Mouse (Mus musculus) kidney, embryonic 14.5 days (tissue): ENCODE measurements around the gene Mrgprd. TPM values are rescaled to one million over a fixed set of nuclear protein-coding genes. Genes with fewer than 3 reads are reported as not detected.

ENCODE experiments used
- ATAC-seq: fragments of 200-750 bp; cut with Nextera tagmentation; 2 replicates; pipeline ENCODE4 v1.8.0; 2017; ENCODE audit warnings: moderate number of reproducible peaks, mild to moderate bottlenecking, moderate TSS enrichment, moderate library complexity; ENCODE audit not compliant: low FRiP score, low TSS enrichment
- H3K27ac ChIP-seq: fragments of 300-500 bp; sonication (generic); 2 replicates; pipeline ENCODE4 v1.5.1; 2014; ENCODE audit warnings: low read depth, mild to moderate bottlenecking, low read length, moderate library complexity, mixed read lengths
- H3K27me3 ChIP-seq: fragments of 300-500 bp; sonication (generic); 2 replicates; pipeline ENCODE4 v1.6.1; 2014; ENCODE audit warnings: mild to moderate bottlenecking, low read length; ENCODE audit not compliant: control insufficient read depth, insufficient read depth
- H3K36me3 ChIP-seq: fragments of 300-500 bp; sonication (generic); 2 replicates; pipeline ENCODE4 v1.6.1; 2014; ENCODE audit warnings: low read length, mixed read lengths; ENCODE audit not compliant: control insufficient read depth, insufficient read depth
- H3K4me1 ChIP-seq: fragments of 300-500 bp; sonication (generic); 2 replicates; pipeline ENCODE4 v1.6.1; 2014; ENCODE audit warnings: low read length, mixed read lengths; ENCODE audit not compliant: control insufficient read depth, insufficient read depth
- H3K4me2 ChIP-seq: fragments of 300-500 bp; sonication (generic); replicated peaks from 2 replicates; pipeline ENCODE4 v1.6.1; 2014; ENCODE audit warnings: low read depth, mild to moderate bottlenecking, low read length
- H3K4me3 ChIP-seq: fragments of 300-500 bp; sonication (generic); 2 replicates; pipeline ENCODE4 v1.5.1; 2014; ENCODE audit warnings: mild to moderate bottlenecking, low read length
- H3K9ac ChIP-seq: fragments of 300-500 bp; sonication (generic); 2 replicates; pipeline ENCODE4 v1.6.1; 2014; ENCODE audit warnings: low read depth, mild to moderate bottlenecking, low read length, moderate library complexity
- H3K9me3 ChIP-seq: fragments of 300-500 bp; sonication (generic); 2 replicates; pipeline ENCODE4 v1.6.1; 2016; ENCODE audit warnings: low read length; ENCODE audit not compliant: control insufficient read depth
- WGBS: fragments of 180-500 bp; shearing (Covaris S2); extraction: QIAGEN DNeasy Blood & Tissue Kit; methylation state at CpG from one replicate; pipeline ENCODE4 v1.1.7; 2014; 5-methylcytosine and 5-hydroxymethylcytosine counted together
- polyA plus RNA-seq: library from polyadenylated mRNA; unstranded; fragments of >200 nt; fragmentation: Nextera tagmentation; extraction: Ambion mirVana; gene quantifications from 2 replicates; pipeline ENCODE4 v1.2.1, GENCODE M21; 2014

The Mrgprd gene
- polyA plus RNA-seq, 1 experiment from 2014 or later, result not detected

DNA sequence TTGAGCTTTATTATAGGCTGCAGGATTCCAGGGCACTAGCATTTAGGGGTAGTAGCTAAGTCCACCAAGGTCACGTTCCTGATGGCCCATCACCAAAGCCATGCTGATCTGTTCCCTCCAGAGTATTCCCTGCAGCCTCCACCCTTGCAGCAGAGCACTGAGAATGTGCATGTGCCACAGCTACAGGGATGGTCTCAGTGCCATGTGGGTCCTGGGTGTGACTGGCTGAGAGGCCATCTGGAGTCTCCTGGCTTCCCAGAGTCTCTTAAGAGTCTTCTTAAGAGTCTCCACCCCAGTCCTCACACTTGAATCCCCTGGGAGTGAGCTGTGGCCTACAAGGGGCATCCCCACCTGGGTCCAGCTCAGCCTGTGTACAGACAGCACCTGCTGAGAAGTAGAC is 4.8 kb upstream of the Mrgprd start:
- no peak overlapping the region for H3K27ac ChIP-seq
- no peak overlapping the region for H3K4me3 ChIP-seq
- no peaks in the 10 kb centered on the region for H3K27me3 ChIP-seq
- H3K9me3 ChIP-seq, result no peaks in the 10 kb centered on the region
- H3K4me2 ChIP-seq, result no peak overlapping the region
- 82% methylated on average over 1 of the region's 1 CpGs for WGBS
- no peak overlapping the region for H3K9ac ChIP-seq
- H3K36me3 ChIP-seq, result no peaks in the 10 kb centered on the region
- ATAC-seq, result no peak
- no peaks in the 10 kb centered on the region for H3K4me1 ChIP-seq

DNA sequence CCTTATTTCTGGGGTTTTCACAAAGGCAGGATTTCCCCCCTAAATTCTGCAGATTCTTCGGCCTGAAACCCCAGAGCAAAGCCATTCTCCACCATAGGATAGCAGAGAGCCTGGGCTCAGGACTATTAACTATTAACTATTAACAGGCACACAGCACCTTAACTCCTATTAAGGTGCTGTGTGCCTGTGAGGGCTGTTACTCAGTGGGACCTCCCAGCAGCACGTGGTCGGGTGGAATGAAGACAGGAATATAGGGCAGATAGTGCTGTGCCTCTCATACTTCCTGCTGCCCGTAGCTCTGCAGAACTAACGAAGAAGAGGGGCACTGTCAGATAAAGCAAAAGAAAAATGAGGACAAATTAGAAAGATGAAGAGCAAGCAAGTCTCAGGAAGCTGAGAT is 4.1 kb upstream of the Mrgprd start:
- 70% methylated on average over 5 of the region's 5 CpGs for WGBS
- H3K27me3 ChIP-seq, result no peaks in the 10 kb centered on the region
- no peak overlapping the region for H3K4me3 ChIP-seq
- H3K9ac ChIP-seq, result no peak overlapping the region
- no peak for ATAC-seq
- H3K36me3 ChIP-seq, result no peaks in the 10 kb centered on the region
- no peaks in the 10 kb centered on the region for H3K4me1 ChIP-seq
- H3K9me3 ChIP-seq, result no peaks in the 10 kb centered on the region
- H3K27ac ChIP-seq, result no peak overlapping the region
- no peak overlapping the region for H3K4me2 ChIP-seq

GRCm38 (mm10) chr7:145312137-145312536 is 2.5 kb upstream of the Mrgprd start:
- H3K27me3 ChIP-seq, result no peaks in the 10 kb centered on the region
- H3K9ac ChIP-seq, result no peak overlapping the region
- ATAC-seq, result no peak
- 81% methylated on average over 3 of the region's 3 CpGs for WGBS
- H3K4me3 ChIP-seq, result no peak overlapping the region
- H3K36me3 ChIP-seq, result no peaks in the 10 kb centered on the region
- no peak overlapping the region for H3K4me2 ChIP-seq
- no peaks in the 10 kb centered on the region for H3K9me3 ChIP-seq
- H3K4me1 ChIP-seq, result no peaks in the 10 kb centered on the region
- no peak overlapping the region for H3K27ac ChIP-seq

- no peaks in the 10 kb centered on the region for H3K4me1 ChIP-seq
- H3K27me3 ChIP-seq, result no peaks in the 10 kb centered on the region
- H3K4me2 ChIP-seq, result no peak overlapping the region
- no peak overlapping the region for H3K27ac ChIP-seq
- no peak overlapping the region for H3K9ac ChIP-seq
- H3K4me3 ChIP-seq, result no peak overlapping the region
- 75% methylated on average over 4 of the region's 4 CpGs for WGBS
- ATAC-seq, result no peak
- H3K9me3 ChIP-seq, result no peaks in the 10 kb centered on the region
- no peaks in the 10 kb centered on the region for H3K36me3 ChIP-seq
Observed at GRCm38 (mm10) chr7:145317522-145317921, 2.9 kb downstream of the Mrgprd start.

GRCm38 (mm10) chr7:145319481-145319880 is 4.8 kb downstream of the Mrgprd start:
- Histone ChIP-seq H3K4me1 (no peaks in the 10 kb centered on the region), H3K36me3 (no peaks in the 10 kb centered on the region), H3K9me3 (no peaks in the 10 kb centered on the region), H3K4me2 (no peak overlapping the region), H3K9ac (no peak overlapping the region), H3K27me3 (no peaks in the 10 kb centered on the region), H3K27ac (no peak overlapping the region), H3K4me3 (no peak overlapping the region)
- no peak for ATAC-seq
- 41% methylated on average over 3 of the region's 3 CpGs for WGBS

DNA sequence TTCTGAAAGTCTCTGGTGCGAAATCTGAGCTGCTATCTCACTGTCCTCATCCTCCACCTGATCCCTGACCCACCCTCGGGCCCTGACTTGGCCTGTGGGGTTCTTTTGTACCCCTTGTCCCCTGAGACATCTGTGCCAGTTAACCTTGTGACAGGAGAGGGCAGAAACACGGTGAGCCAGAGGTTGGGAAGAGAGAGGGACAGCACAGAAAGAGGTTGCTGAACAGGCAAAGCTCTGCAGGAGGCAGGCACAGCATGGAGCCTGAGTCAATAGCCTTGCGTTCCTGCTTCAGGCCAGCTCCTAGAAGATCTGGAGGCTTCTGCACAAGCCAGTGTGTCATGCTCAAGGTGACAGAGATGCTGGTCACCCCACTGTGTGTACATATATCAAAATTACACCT is 9.0 kb downstream of the Mrgprd start:
- H3K4me3 ChIP-seq, result no peak overlapping the region
- no peak overlapping the region for H3K4me2 ChIP-seq
- WGBS, result 32% methylated on average over 4 of the region's 4 CpGs
- no peaks in the 10 kb centered on the region for H3K36me3 ChIP-seq
- no peaks in the 10 kb centered on the region for H3K4me1 ChIP-seq
- H3K9ac ChIP-seq, result no peak overlapping the region
- H3K9me3 ChIP-seq, result no peaks in the 10 kb centered on the region
- no peak overlapping the region for H3K27ac ChIP-seq
- H3K27me3 ChIP-seq, result no peaks in the 10 kb centered on the region
- ATAC-seq, result no peak

DNA sequence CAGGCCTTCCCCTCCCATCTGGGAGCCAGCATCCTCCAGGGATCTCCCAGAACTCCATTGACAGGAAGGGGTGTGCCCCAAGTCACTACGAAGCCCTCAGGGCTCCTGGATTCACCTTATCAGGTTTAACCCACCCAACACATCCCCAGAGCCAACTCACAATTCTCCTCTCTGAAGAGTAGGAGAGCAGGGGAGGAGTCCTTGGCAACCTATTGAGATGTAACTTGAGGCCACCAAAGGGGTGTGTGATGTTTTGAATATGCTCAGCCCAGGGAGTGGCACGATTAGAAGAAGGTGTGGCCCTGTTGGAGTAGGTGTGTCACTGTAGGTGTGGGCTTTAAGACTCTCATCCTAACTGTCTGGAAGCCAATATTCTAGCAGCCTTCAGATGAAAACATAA is 11.1 kb downstream of the Mrgprd start:
- Histone ChIP-seq H3K36me3 (no peaks in the 10 kb centered on the region), H3K9ac (no peak overlapping the region), H3K4me3 (no peak overlapping the region), H3K4me1 (peaks cover 6% of the 10 kb centered on the region; the same call in 1 of the 2 replicates), H3K27ac (no peak overlapping the region), H3K4me2 (no peak overlapping the region), H3K27me3 (no peaks in the 10 kb centered on the region), H3K9me3 (no peaks in the 10 kb centered on the region)
- WGBS, result 43% methylated on average over 2 of the region's 2 CpGs
- no peak for ATAC-seq

- H3K27me3 ChIP-seq, result no peaks in the 10 kb centered on the region
- H3K27ac ChIP-seq, result no peak overlapping the region
- no peaks in the 10 kb centered on the region for H3K36me3 ChIP-seq
- no peak for ATAC-seq
- H3K4me1 ChIP-seq, result peaks cover 10% of the 10 kb centered on the region
- no peaks in the 10 kb centered on the region for H3K9me3 ChIP-seq
- no peak overlapping the region for H3K4me2 ChIP-seq
- no peak overlapping the region for H3K4me3 ChIP-seq
- 52% methylated on average over 2 of the region's 2 CpGs for WGBS
- no peak overlapping the region for H3K9ac ChIP-seq
Observed at GRCm38 (mm10) chr7:145329982-145330381, 15.3 kb downstream of the Mrgprd start.

- Histone ChIP-seq H3K4me1 (peaks cover 10% of the 10 kb centered on the region), H3K9me3 (no peaks in the 10 kb centered on the region), H3K4me3 (no peak overlapping the region), H3K9ac (no peak overlapping the region), H3K27ac (no peak overlapping the region), H3K27me3 (no peaks in the 10 kb centered on the region), H3K4me2 (no peak overlapping the region), H3K36me3 (no peaks in the 10 kb centered on the region)
- WGBS, result 77% methylated on average over 2 of the region's 2 CpGs
- no peak for ATAC-seq
Observed at GRCm38 (mm10) chr7:145330641-145331040, 16.0 kb downstream of the Mrgprd start.
